Mouse (Mus musculus) hindbrain, postnatal 0 days (tissue): ENCODE results near the gene Fam71e1. TPM values are rescaled to one million over a fixed set of nuclear protein-coding genes. Genes with fewer than 3 reads are reported as not detected.

Experiments
- ATAC-seq: fragments of 200-750 bp; cut with Nextera tagmentation; 2 replicates; pipeline ENCODE4 v1.8.0; 2017; ENCODE audit warnings: mild to moderate bottlenecking, moderate TSS enrichment, moderate library complexity
- DNase-seq: peaks from one replicate; pipeline ENCODE4 v3.0.0-alpha.2; 2015; ENCODE audit warnings: low spot score
- H3K27ac ChIP-seq: fragments of 300-500 bp; sonication (generic); 2 replicates; pipeline ENCODE4 v1.5.1; 2014; ENCODE audit warnings: mild to moderate bottlenecking
- H3K27me3 ChIP-seq: fragments of 300-500 bp; sonication (generic); 2 replicates; pipeline ENCODE4 v1.6.1; 2014; ENCODE audit warnings: low read length, mixed read lengths; ENCODE audit not compliant: insufficient read depth
- H3K36me3 ChIP-seq: fragments of 300-500 bp; sonication (generic); 2 replicates; pipeline ENCODE4 v1.6.1; 2014; ENCODE audit warnings: low read length, mixed read lengths; ENCODE audit not compliant: insufficient read depth
- H3K4me1 ChIP-seq: fragments of 300-500 bp; sonication (generic); 2 replicates; pipeline ENCODE4 v1.6.1; 2014; ENCODE audit warnings: antibody characterized with exemption, low read length, mixed read lengths; ENCODE audit not compliant: insufficient read depth
- H3K4me2 ChIP-seq: fragments of 300-500 bp; sonication (generic); 2 replicates; pipeline ENCODE4 v1.6.1; 2014; ENCODE audit warnings: low read depth, mild to moderate bottlenecking, low read length, moderate library complexity, mixed read lengths
- H3K4me3 ChIP-seq: fragments of 300-500 bp; sonication (generic); 2 replicates; pipeline ENCODE4 v1.5.1; 2014; ENCODE audit warnings: low read length
- H3K9ac ChIP-seq: fragments of 300-500 bp; sonication (generic); replicated peaks from 2 replicates; pipeline ENCODE4 v1.6.1; 2014; ENCODE audit warnings: mild to moderate bottlenecking, low read length, moderate library complexity, mixed read lengths
- H3K9me3 ChIP-seq: fragments of 300-500 bp; sonication (generic); 2 replicates; pipeline ENCODE4 v1.6.1; 2016; ENCODE audit warnings: low read length, mixed read lengths
- CTCF ChIP-seq: IDR thresholded peaks from 2 replicates; pipeline ENCODE4 v1.5.1; 2016; ENCODE audit warnings: antibody characterized with exemption, control low read depth, low read depth
- WGBS: fragments of 180-500 bp; shearing (Covaris S2); extraction: QIAGEN DNeasy Blood & Tissue Kit; methylation state at CpG from one replicate; pipeline ENCODE4 v1.1.7; 2014; 5-methylcytosine and 5-hydroxymethylcytosine counted together
- polyA plus RNA-seq: library from polyadenylated mRNA; unstranded; fragments of >200 nt; fragmentation: Nextera tagmentation; extraction: Ambion mirVana; gene quantifications from 2 replicates; pipeline ENCODE4 v1.2.1, GENCODE M21; 2015
- total RNA-seq: library from RNA; depleted of rRNA; stranded (reverse); fragments of >200 nt; gene quantifications from 2 replicates; pipeline ENCODE4 v1.2.3, GENCODE M21; 2014

The Fam71e1 gene
- total and polyA plus RNA-seq, 2 experiments from 2014 or later, result 19.8 to 26.7 TPM

DNA sequence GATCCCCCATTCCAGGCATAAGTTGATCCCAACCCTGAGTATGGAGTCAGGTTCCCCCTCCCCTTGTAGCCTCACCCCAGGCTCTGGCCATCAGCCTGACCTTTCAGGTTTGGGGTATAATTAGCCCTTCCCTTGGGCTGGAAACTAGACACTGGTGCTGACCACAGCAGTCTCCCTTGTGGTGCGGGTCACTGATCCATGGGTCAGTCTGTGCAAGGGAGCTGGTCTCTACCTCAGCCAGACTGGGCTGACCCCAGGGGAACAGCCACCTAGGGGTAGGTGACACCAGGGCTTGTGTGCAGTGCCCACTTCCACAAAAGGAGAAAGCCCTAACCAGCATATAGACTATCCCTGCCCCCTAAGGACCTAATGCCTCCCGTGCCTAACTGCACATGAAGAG is 26.7 kb downstream of the Fam71e1 start:
- DNase-seq (no peak), ATAC-seq (no peak)
- H3K27ac ChIP-seq, result no peak overlapping the region
- H3K36me3 ChIP-seq, result no peaks in the 10 kb centered on the region
- H3K9me3 ChIP-seq, result no peaks in the 10 kb centered on the region
- no peak for TF ChIP-seq CTCF
- WGBS, result 75% methylated on average over 2 of the region's 2 CpGs
- peaks cover 4% of the 10 kb centered on the region; the same call in 1 of the 2 replicates for H3K4me1 ChIP-seq
- H3K4me3 ChIP-seq, result no peak overlapping the region
- H3K27me3 ChIP-seq, result no peaks in the 10 kb centered on the region
- H3K4me2 ChIP-seq, result no peak overlapping the region
- no peak overlapping the region for H3K9ac ChIP-seq

DNA sequence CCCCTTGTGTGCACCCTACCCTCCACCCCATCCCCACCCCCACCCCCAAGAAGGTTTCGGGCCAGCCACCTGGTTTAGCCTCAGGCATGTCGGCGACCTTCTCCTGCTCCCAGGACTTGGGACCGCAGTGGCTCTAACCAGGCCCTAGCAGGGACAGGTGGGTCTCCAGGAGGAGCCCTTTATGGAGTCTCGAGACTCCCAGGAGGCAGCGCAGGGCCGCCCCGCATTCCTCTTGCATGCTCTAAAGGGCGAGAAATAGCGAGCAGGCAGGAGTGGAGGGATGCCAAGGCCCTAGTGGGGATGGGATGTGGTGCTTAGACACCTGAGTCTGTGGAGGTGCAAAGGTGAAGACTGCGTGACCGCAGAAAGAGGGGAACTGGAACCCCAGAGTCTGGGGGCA is 28.1 kb downstream of the Fam71e1 start, which contains the start of gene Mybpc2:
Gene Mybpc2, minus strand, starts transcription at position 155 of the 400 bp plus-strand sequence.
- Histone ChIP-seq H3K36me3 (no peaks in the 10 kb centered on the region), H3K4me3 (no peak within 1 kb of the TSS), H3K9me3 (no peaks in the 10 kb centered on the region), H3K4me1 (peaks cover 8% of the 10 kb centered on the region; the same call in 1 of the 2 replicates), H3K27ac (peak within 1 kb of the TSS; percentile 20; the same call in 1 of the 2 replicates), H3K4me2 (peak within 1 kb of the TSS; percentile 41), H3K9ac (no peak within 1 kb of the TSS; the same call in 1 of the 2 replicates), H3K27me3 (no peaks in the 10 kb centered on the region)
- 36% methylated on average over 12 of the region's 12 CpGs for WGBS
- TF ChIP-seq CTCF, result no peak
- ATAC-seq (no peak), DNase-seq (no peak)

DNA sequence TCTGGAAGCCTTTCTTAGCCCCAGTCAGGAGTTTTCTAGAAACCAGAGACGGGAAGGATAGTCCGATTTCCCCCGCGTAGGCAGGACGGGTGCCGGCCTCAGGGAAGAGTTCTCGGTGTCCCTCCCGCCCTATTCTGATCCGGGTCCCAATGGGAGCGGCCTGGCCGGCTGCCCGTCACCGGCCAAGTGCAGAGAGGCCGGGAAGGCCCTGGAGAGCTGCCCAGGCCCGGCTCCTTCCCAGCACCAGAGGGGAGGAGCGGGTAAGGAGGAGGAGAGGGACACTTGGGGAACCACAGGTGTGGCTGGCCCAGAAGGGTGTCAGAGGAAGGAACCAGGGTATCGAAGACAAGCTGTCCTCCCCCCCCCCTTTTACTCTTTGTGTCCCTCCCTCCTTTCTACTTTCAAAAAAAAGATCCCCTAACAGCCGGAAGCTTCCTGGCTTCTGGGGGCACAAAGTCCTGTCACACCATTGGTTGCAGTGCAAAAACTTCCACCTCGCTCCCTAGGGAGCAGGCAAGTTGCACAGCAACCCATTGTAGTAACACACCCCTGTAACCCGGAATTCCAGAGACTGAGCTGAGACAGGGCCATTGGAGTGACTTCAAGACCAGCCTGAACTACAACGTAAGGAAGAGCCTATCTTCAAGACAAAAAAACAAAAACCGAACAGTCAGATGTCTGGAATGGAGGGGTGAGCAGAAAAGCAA is 28.9 kb downstream of the Fam71e1 start:
- Histone ChIP-seq H3K27me3 (no peaks in the 10 kb centered on the region), H3K4me1 (peaks cover 8% of the 10 kb centered on the region; the same call in 1 of the 2 replicates), H3K36me3 (no peaks in the 10 kb centered on the region), H3K9me3 (no peaks in the 10 kb centered on the region), H3K4me3 (no peak overlapping the region), H3K4me2 (peak overlapping the region; percentile 41), H3K27ac (peak overlapping the region; percentile 20; the same call in 1 of the 2 replicates), H3K9ac (no peak overlapping the region; the same call in 1 of the 2 replicates)
- TF ChIP-seq CTCF, result no peak
- ATAC-seq, result 0 out of 2 replicates have a peak, but pooled peaks have one; percentile 16
- 10% methylated on average over 21 of the region's 22 CpGs for WGBS
- DNase-seq, result peak; percentile 73

DNA sequence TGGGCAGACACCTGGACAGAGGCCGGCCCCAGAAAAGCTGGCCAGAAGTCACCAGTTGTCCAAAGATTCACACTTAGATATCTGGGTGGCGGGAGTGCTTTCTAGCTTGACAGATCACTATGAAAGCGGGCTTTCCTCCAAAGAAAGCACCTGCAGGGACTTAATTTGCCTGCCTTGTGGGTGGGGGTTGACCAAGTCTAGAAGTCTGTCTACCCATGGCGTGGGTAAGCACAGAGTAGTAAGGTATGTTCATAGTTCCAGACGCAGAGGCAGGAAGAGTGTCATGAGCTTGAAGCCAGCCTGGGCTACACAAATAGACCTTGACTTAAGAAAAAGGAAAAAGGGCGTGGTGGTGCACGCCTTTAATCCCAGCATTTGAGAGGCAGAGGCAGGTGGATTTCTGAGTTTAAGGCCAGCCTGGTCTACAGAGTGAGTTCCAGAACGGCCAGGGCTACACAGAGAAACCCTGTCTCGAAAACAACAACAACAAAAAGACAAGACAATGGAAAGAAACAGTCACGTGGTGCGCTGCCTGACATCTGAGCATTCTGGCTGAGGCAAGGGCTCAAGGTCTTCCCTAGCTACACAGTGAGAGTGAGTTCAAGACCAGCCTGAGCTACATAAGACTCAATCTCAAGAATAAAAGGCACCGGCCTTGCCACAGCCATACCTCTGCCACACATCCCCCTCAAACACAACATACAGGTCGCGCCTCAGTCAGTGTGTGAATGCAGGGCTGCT is 30.2 kb downstream of the Fam71e1 start:
- DNase-seq, result no peak
- TF ChIP-seq CTCF, result no peak
- no peak overlapping the region for H3K9ac ChIP-seq
- H3K4me1 ChIP-seq, result peaks cover 8% of the 10 kb centered on the region; the same call in 1 of the 2 replicates
- ATAC-seq, result no peak
- 92% methylated on average over 14 of the region's 14 CpGs for WGBS
- no peaks in the 10 kb centered on the region for H3K36me3 ChIP-seq
- H3K9me3 ChIP-seq, result no peaks in the 10 kb centered on the region
- H3K4me3 ChIP-seq, result no peak overlapping the region
- no peak overlapping the region for H3K4me2 ChIP-seq
- no peak overlapping the region for H3K27ac ChIP-seq
- H3K27me3 ChIP-seq, result no peaks in the 10 kb centered on the region

DNA sequence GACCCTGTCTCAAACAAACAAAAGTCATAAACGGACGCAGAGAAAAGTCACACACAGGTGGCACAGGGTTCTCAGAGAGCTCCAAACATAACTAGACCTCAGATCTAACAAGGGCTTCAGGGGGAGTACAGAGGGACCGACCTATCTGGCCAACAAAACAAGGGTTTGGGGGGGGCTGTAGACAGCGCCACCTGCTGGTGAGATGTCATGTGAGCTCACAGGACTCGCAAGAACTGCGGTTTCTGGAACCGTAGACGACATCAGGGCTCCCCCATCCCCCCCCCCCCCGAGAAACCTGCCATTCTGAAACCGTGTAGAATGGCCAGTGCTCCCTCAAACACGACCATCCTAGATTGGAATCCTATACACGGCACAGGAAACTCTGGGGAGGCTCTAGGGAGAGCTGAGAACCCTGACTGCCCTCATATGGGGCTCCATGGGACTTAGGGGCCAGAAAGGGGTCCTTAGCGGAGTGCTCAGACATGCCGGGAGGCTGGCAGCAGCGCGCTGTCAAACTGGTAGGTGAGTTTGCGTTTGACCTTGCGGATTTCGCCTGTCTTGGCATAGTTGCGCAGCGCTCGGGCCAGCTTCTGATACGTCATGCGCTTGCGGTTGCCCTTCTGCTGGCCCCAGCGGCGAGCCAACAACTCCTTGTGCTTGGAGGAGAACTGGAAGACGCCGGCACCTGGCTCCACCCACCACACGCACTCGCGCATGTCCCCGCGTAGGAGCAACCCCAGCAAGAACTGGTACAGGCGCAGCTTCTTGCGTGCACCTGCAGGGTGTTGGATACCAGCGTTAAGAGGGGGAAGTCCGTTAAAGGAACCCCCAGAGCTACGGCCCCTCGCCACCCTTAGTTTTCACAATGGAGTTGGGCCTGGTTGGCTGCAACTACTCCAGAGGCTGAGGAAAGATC is 31.4 kb downstream of the Fam71e1 start:
- Histone ChIP-seq H3K9ac (peak overlapping the region; percentile 50), H3K9me3 (no peaks in the 10 kb centered on the region), H3K27me3 (no peaks in the 10 kb centered on the region), H3K36me3 (no peaks in the 10 kb centered on the region), H3K27ac (peak overlapping the region; percentile 57; the same call in 1 of the 2 replicates), H3K4me3 (peak overlapping the region; percentile 35), H3K4me2 (peak overlapping the region; percentile 74), H3K4me1 (peaks cover 8% of the 10 kb centered on the region; the same call in 1 of the 2 replicates)
- ATAC-seq, result peak; percentile 75
- peak; percentile 84 for DNase-seq
- 7% methylated on average over 40 of the region's 40 CpGs for WGBS
- TF ChIP-seq CTCF, result peak; percentile 88

DNA sequence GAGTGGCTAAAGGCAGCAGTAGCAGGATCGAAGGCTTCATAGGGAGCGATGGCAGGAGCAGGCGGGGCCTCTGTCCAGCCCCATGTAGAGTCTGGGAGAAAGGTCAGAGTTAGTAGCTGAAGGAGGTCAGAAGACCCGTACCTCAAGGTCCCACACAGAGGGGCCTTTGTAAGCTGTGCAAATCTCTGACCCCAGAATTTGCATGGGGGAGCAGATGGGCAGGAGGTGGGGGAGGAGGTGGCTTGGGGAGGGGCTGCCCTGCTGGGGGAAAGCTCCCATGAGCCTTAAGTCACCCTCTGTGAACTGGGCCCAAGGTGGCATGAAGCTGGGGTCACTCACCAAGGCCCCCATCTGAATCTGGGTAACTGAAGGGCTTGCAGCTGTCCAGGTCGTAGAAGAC is 33.1 kb downstream of the Fam71e1 start:
- WGBS, result 57% methylated on average over 5 of the region's 5 CpGs
- H3K36me3 ChIP-seq, result no peaks in the 10 kb centered on the region
- no peaks in the 10 kb centered on the region for H3K27me3 ChIP-seq
- H3K4me2 ChIP-seq, result no peak overlapping the region
- H3K27ac ChIP-seq, result no peak overlapping the region
- TF ChIP-seq CTCF, result no peak
- peaks cover 8% of the 10 kb centered on the region; the same call in 1 of the 2 replicates for H3K4me1 ChIP-seq
- DNase-seq, result no peak
- no peak overlapping the region for H3K4me3 ChIP-seq
- H3K9me3 ChIP-seq, result no peaks in the 10 kb centered on the region
- H3K9ac ChIP-seq, result no peak overlapping the region
- ATAC-seq, result no peak
